Mouse (Mus musculus) embryonic facial prominence, embryonic 14.5 days (tissue): ENCODE results near the gene Fetub. TPM values are rescaled to one million over a fixed set of nuclear protein-coding genes. Genes with fewer than 3 reads are reported as not detected.

ENCODE experiments used
- ATAC-seq: fragments of 200-750 bp; cut with Nextera tagmentation; 2 replicates; pipeline ENCODE4 v1.8.0; 2017; ENCODE audit warnings: low read depth, moderate number of reproducible peaks, moderate TSS enrichment
- DNase-seq: peaks from one replicate; pipeline ENCODE4 v3.0.0-alpha.2; 2015; ENCODE audit warnings: low spot score
- H3K27ac ChIP-seq: fragments of 300-500 bp; sonication (generic); replicated peaks from 2 replicates; pipeline ENCODE4 v1.5.1; 2014; ENCODE audit warnings: low read depth, mild to moderate bottlenecking, low read length, moderate library complexity
- H3K27me3 ChIP-seq: fragments of 300-500 bp; sonication (generic); replicated peaks from 2 replicates; pipeline ENCODE4 v1.6.1; 2014; ENCODE audit warnings: low read length; ENCODE audit not compliant: control insufficient read depth, insufficient read depth
- H3K36me3 ChIP-seq: fragments of 300-500 bp; sonication (generic); 2 replicates; pipeline ENCODE4 v1.6.1; 2014; ENCODE audit warnings: low read length, mixed read lengths; ENCODE audit not compliant: control insufficient read depth, insufficient read depth
- H3K4me1 ChIP-seq: fragments of 300-500 bp; sonication (generic); 2 replicates; pipeline ENCODE4 v1.6.1; 2014; ENCODE audit warnings: antibody characterized with exemption, low read length; ENCODE audit not compliant: control insufficient read depth, insufficient read depth
- H3K4me2 ChIP-seq: fragments of 300-500 bp; sonication (generic); 2 replicates; pipeline ENCODE4 v1.6.1; 2014; ENCODE audit warnings: low read depth, mild to moderate bottlenecking, low read length, moderate library complexity, mixed read lengths
- H3K4me3 ChIP-seq: fragments of 300-500 bp; sonication (generic); 2 replicates; pipeline ENCODE4 v1.5.1; 2014; ENCODE audit warnings: low read depth, mild to moderate bottlenecking, low read length
- H3K9ac ChIP-seq: fragments of 300-500 bp; sonication (generic); 2 replicates; pipeline ENCODE4 v1.6.1; 2014; ENCODE audit warnings: low read depth, mild to moderate bottlenecking, low read length, moderate library complexity, mixed read lengths
- H3K9me3 ChIP-seq: fragments of 300-500 bp; sonication (generic); 2 replicates; pipeline ENCODE4 v1.6.1; 2016; ENCODE audit warnings: low read length; ENCODE audit not compliant: control insufficient read depth
- WGBS: fragments of 180-500 bp; shearing (Covaris S2); extraction: QIAGEN DNeasy Blood & Tissue Kit; methylation state at CpG from one replicate; pipeline ENCODE4 v1.1.7; 2014; 5-methylcytosine and 5-hydroxymethylcytosine counted together
- polyA plus RNA-seq: library from polyadenylated mRNA; unstranded; fragments of >200 nt; fragmentation: Nextera tagmentation; extraction: Ambion mirVana; gene quantifications from 2 replicates; pipeline ENCODE4 v1.2.1, GENCODE M21; 2014

The Fetub gene
- polyA plus RNA-seq, 1 experiment from 2014 or later, result 1.8 TPM

- no peaks in the 10 kb centered on the region for H3K36me3 ChIP-seq
- no peak for ATAC-seq
- WGBS, result 53% methylated on average over 4 of the region's 4 CpGs
Measured at GRCm38 (mm10) chr16:22881487-22881886, 36.6 kb upstream of the Fetub start.

GRCm38 (mm10) chr16:22883441-22883840, 34.7 kb upstream of the Fetub start:
- H3K27me3 ChIP-seq, result no peaks in the 10 kb centered on the region
- no peaks in the 10 kb centered on the region for H3K9me3 ChIP-seq
- 67% methylated on average over 5 of the region's 5 CpGs for WGBS
- DNase-seq (no peak), ATAC-seq (no peak)
- no peak overlapping the region for H3K27ac ChIP-seq
- no peak overlapping the region for H3K4me3 ChIP-seq
- peaks cover 9% of the 10 kb centered on the region for H3K4me1 ChIP-seq
- H3K9ac ChIP-seq, result no peak overlapping the region
- no peak overlapping the region for H3K4me2 ChIP-seq
- H3K36me3 ChIP-seq, result no peaks in the 10 kb centered on the region

More at GRCm38 (mm10) chr16:22881487-22881886, 36.6 kb upstream of the Fetub start:
- no peak overlapping the region for H3K27ac ChIP-seq
- H3K4me2 ChIP-seq, result no peak overlapping the region
- no peaks in the 10 kb centered on the region for H3K9me3 ChIP-seq
- peaks cover 9% of the 10 kb centered on the region for H3K4me1 ChIP-seq
- H3K27me3 ChIP-seq, result no peaks in the 10 kb centered on the region
- no peak for DNase-seq
- no peak overlapping the region for H3K9ac ChIP-seq
- no peak overlapping the region for H3K4me3 ChIP-seq

- no peaks in the 10 kb centered on the region for H3K9me3 ChIP-seq
- WGBS, result 37% methylated on average over 4 of the region's 4 CpGs
- H3K4me2 ChIP-seq, result no peak overlapping the region
- no peaks in the 10 kb centered on the region for H3K27me3 ChIP-seq
- no peak overlapping the region for H3K9ac ChIP-seq
- H3K4me3 ChIP-seq, result no peak overlapping the region
- DNase-seq (peak; percentile 19), ATAC-seq (no peak)
- peaks cover 9% of the 10 kb centered on the region for H3K4me1 ChIP-seq
- H3K36me3 ChIP-seq, result no peaks in the 10 kb centered on the region
- no peak overlapping the region for H3K27ac ChIP-seq
Measured at GRCm38 (mm10) chr16:22885356-22885755, 32.8 kb upstream of the Fetub start.

DNA sequence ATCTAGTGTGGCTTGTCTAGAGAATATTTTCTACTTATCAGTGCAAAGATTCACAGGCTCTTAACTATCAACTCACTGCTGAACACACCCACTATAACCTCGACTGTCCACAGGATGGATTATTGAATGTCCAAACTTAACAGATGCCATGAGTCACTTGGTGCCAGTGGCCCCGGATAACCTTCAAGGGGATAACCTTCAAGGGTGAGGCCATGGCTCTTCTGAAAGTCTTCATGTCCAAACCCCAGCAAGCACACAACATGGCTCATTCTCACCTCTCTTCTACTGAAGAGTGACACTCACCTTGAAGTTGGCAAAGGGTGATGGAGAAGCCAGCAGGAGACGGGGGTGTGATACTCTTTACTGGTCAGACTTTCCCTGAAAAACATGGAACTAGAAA, 31.4 kb upstream of the Fetub start:
- WGBS, result 77% methylated on average over 3 of the region's 3 CpGs
- no peaks in the 10 kb centered on the region for H3K4me1 ChIP-seq
- H3K27me3 ChIP-seq, result no peaks in the 10 kb centered on the region
- H3K36me3 ChIP-seq, result no peaks in the 10 kb centered on the region
- ATAC-seq (no peak), DNase-seq (no peak)
- no peak overlapping the region for H3K4me3 ChIP-seq
- H3K9ac ChIP-seq, result no peak overlapping the region
- no peaks in the 10 kb centered on the region for H3K9me3 ChIP-seq
- no peak overlapping the region for H3K4me2 ChIP-seq
- no peak overlapping the region for H3K27ac ChIP-seq

DNA sequence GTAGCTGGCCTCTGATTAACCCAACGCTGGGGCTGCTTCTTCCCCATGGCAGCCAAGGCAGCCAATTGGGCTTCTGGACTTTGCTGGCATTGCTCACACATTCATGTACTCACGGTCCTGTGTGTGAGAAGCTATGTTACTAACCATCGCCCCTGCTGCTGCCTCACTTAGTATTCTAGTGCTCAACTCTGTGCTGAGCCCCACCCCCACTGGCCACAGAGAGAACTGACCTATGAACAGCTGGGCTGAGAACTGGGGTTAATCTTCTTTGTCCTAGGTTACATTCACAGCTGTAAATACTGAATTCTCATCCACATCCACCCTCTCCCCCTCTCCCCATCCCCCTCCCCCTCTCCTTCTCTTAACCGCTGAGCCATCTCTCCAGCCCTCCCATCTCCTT, 29.3 kb upstream of the Fetub start:
- ATAC-seq (no peak), DNase-seq (no peak)
- Histone ChIP-seq H3K27me3 (no peaks in the 10 kb centered on the region), H3K4me3 (no peak overlapping the region), H3K4me2 (no peak overlapping the region), H3K27ac (no peak overlapping the region), H3K4me1 (no peaks in the 10 kb centered on the region), H3K9me3 (no peaks in the 10 kb centered on the region), H3K9ac (no peak overlapping the region), H3K36me3 (no peaks in the 10 kb centered on the region)
- WGBS, result 84% methylated on average over 4 of the region's 4 CpGs

- WGBS, result 84% methylated on average over 8 of the region's 8 CpGs
- H3K9ac ChIP-seq, result no peak overlapping the region
- H3K4me1 ChIP-seq, result no peaks in the 10 kb centered on the region
- H3K27me3 ChIP-seq, result no peaks in the 10 kb centered on the region
- H3K9me3 ChIP-seq, result no peaks in the 10 kb centered on the region
- no peak overlapping the region for H3K4me2 ChIP-seq
- H3K36me3 ChIP-seq, result no peaks in the 10 kb centered on the region
- no peak overlapping the region for H3K4me3 ChIP-seq
- DNase-seq, result no peak
- no peak overlapping the region for H3K27ac ChIP-seq
- ATAC-seq, result no peak
Measured at GRCm38 (mm10) chr16:22889716-22890115, 28.4 kb upstream of the Fetub start.

- Histone ChIP-seq H3K9me3 (no peaks in the 10 kb centered on the region), H3K4me3 (no peak within 1 kb of the TSS), H3K36me3 (no peaks in the 10 kb centered on the region), H3K27me3 (no peaks in the 10 kb centered on the region), H3K4me1 (no peaks in the 10 kb centered on the region), H3K9ac (no peak within 1 kb of the TSS), H3K27ac (no peak within 1 kb of the TSS), H3K4me2 (no peak within 1 kb of the TSS)
- WGBS, result 81% methylated on average over 11 of the region's 11 CpGs
- ATAC-seq, result no peak
- DNase-seq, result peak; percentile 22
Measured at GRCm38 (mm10) chr16:22890683-22891510, 27.2 kb upstream of the Fetub start, which contains the start of gene Ahsg. Gene Ahsg, plus strand, starts transcription at chr16:22891277.

DNA sequence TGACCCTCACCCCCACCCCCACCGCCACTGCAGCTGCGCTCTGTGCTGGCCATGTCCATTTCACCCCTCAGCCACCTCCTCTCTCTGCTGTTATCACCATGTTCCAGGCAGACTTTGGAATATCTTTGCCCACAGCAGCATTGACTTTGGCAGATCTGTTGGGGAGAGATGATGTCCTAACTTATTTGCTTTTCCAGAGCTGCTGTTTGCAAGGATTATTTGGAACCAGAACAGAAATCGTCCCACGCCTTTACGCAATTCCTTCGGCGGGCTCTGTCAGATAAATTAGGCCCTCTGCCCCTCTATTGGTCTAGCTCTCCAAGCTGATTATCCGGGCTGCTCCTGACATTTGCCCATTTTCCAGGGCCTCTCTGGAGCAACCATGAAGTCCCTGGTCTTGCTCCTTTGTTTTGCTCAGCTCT, 26.4 kb upstream of the Fetub start:
- DNase-seq (no peak), ATAC-seq (no peak)
- no peak overlapping the region for H3K4me3 ChIP-seq
- no peaks in the 10 kb centered on the region for H3K36me3 ChIP-seq
- no peak overlapping the region for H3K4me2 ChIP-seq
- H3K9ac ChIP-seq, result no peak overlapping the region
- H3K9me3 ChIP-seq, result no peaks in the 10 kb centered on the region
- no peaks in the 10 kb centered on the region for H3K27me3 ChIP-seq
- WGBS, result 91% methylated on average over 8 of the region's 8 CpGs
- H3K4me1 ChIP-seq, result no peaks in the 10 kb centered on the region
- no peak overlapping the region for H3K27ac ChIP-seq

- H3K27ac ChIP-seq, result no peak overlapping the region
- ATAC-seq, result no peak
- H3K27me3 ChIP-seq, result no peaks in the 10 kb centered on the region
Measured at GRCm38 (mm10) chr16:22894095-22894494, 24.0 kb upstream of the Fetub start.

More at GRCm38 (mm10) chr16:22894095-22894494, 24.0 kb upstream of the Fetub start:
- Histone ChIP-seq H3K4me3 (no peak overlapping the region), H3K36me3 (no peaks in the 10 kb centered on the region), H3K9me3 (no peaks in the 10 kb centered on the region), H3K9ac (no peak overlapping the region), H3K4me1 (no peaks in the 10 kb centered on the region), H3K4me2 (no peak overlapping the region)
- DNase-seq, result no peak
- 64% methylated on average over 4 of the region's 8 CpGs for WGBS
